Comparison of ENCODE assay signal across 8 mouse cellular contexts in the genomic region with DNA sequence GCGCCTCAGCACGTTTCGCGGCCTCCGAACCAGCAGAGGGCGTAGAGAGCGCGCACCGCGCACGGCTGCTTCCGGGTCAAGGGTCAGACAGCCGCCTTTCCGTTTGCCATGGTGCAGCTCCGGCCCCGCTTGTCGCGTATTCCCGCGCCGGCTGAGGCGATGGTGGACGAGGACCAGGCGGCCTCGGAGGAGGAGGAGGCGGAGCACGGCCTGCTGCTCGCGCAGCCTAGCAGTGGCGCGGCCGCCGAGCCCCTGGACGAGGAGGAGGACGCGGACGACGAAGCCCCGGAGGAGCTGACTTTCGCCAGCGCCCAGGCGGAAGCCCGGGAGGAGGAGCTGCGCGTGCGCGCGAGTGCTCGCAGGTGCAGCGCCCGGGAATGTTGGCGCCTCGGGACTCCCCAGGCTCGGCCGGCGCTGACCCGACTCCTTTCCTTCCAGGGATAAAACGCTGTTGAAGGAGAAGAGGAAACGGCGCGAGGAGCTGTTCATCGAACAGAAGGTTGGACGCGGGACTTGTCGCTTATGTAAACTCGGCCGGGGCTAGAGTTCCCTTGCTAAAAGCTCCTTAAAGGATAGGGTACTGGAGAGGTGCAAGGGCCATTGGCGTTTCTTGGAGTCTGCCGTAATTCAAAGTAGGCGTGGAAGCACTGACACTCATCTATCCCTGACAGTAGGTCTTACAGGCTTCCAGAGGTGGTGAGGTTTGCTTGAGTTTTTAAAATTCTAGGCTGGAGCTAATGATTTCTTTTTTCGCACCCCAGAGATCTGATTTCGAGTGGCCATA. TPM values are rescaled to one million over a fixed set of nuclear protein-coding genes. Genes with fewer than 3 reads are reported as not detected.
DNase-seq lines count a peak whose midpoint lies in the region; ATAC-seq and TF ChIP-seq lines count a peak whose summit lies in the region.

A gene (plus strand): TSS at position 94 of the 784 bp plus-strand sequence.

- intact Hi-C loops in gastrocnemius, adult 2 months (cut with DNase I): loop anchor here (5.0 kb wide), 2 partner anchors 84 to 216 kb away; a partner anchor contains a TSS
- intact Hi-C loops in left cerebral cortex, adult 2 months (cut with DNase I): loop anchor here (1.0 to 5.0 kb wide), 2 partner anchors 91 to 227 kb away; a partner anchor contains a TSS

- H3K4me1 ChIP-seq in hindbrain, postnatal 0 days (ENCODE audit: insufficient read depth, low read length): no peaks in the 10 kb centered on the region

- TF ChIP-seq CTCF in gastrocnemius, adult 2 months (IDR thresholded peaks at IDR 0.05): peak; percentile 69
- TF ChIP-seq CTCF in hindbrain, postnatal 0 days (IDR thresholded peaks at IDR 0.05; ENCODE audit: low read depth): peak; percentile 88
- TF ChIP-seq CTCF in left cerebral cortex, adult 2 months (IDR thresholded peaks at IDR 0.05): peak; percentile 61

- peak within 1 kb of the TSS; percentile 90 for H3K9ac ChIP-seq in hindbrain, postnatal 0 days (replicated peaks; ENCODE audit: low read length)

- H3K27me3 ChIP-seq in hindbrain, postnatal 0 days (ENCODE audit: insufficient read depth, low read length): no peaks in the 10 kb centered on the region

- peak within 1 kb of the TSS; percentile 99 for H3K27ac ChIP-seq in gastrocnemius, adult 2 months
- peak within 1 kb of the TSS; percentile 96 for H3K27ac ChIP-seq in hindbrain, postnatal 0 days
- peak within 1 kb of the TSS; percentile 99 for H3K27ac ChIP-seq in left cerebral cortex, adult 2 months

- H3K4me3 ChIP-seq in gastrocnemius, adult 2 months: peak within 1 kb of the TSS; percentile 98
- H3K4me3 ChIP-seq in hindbrain, postnatal 0 days (ENCODE audit: low read length): peak within 1 kb of the TSS; percentile 84
- peak within 1 kb of the TSS; percentile 90 for H3K4me3 ChIP-seq in left cerebral cortex, adult 2 months

- ATAC-seq in hindbrain, postnatal 0 days: peak; percentile 94
- ATAC-seq in megakaryocyte, adult 5-6 weeks (ENCODE audit: poor library complexity, severe bottlenecking): peak; percentile 100

- H3K9me3 ChIP-seq in hindbrain, postnatal 0 days (ENCODE audit: low read length): no peaks in the 10 kb centered on the region

- WGBS in hindbrain, postnatal 0 days: under 1% methylated on average over 64 of the region's 72 CpGs

- peak within 1 kb of the TSS; percentile 71 for H3K4me2 ChIP-seq in hindbrain, postnatal 0 days (ENCODE audit: low read depth, low read length)

- peak; percentile 81 for DNase-seq in WW6 (ENCODE audit: low read depth, low spot score)
- DNase-seq in cerebellum, postnatal 4 days (ENCODE audit: low spot score in 2 of 2): peak; percentile 97
- peak; percentile 98 for DNase-seq in gastrocnemius, adult 2 months
- peak; percentile 98 for DNase-seq in hindbrain, postnatal 0 days (ENCODE audit: low spot score)
- DNase-seq in left cerebral cortex, adult 2 months (ENCODE audit: extremely low spot score in 1 of 2, low spot score in 2 of 2): peak; percentile 94 to 96
- peak; percentile 97 to 98 for DNase-seq in right cerebral cortex, adult 2 months (ENCODE audit: low spot score in 2 of 2)
- peak; percentile 95 for DNase-seq in urinary bladder, postnatal 14 days (ENCODE audit: low spot score)

- peaks cover 15% of the 10 kb centered on the region; the same call in 1 of the 2 replicates for H3K36me3 ChIP-seq in hindbrain, postnatal 0 days (ENCODE audit: insufficient read depth, low read length)

RNA-seq across cellular contexts. Expression of the gene that starts here (rescaled TPM):
- total RNA-seq in gastrocnemius, adult 2 months (2021): 100 to 1,000 TPM; 118 to 138 TPM
- 17.9 and 34.6 TPM in 2 replicates for total RNA-seq in hindbrain, postnatal 0 days (2014; rRNA removed)
- 183 and 197 TPM in 2 replicates for polyA plus RNA-seq in hindbrain, postnatal 0 days (2015; fragmentation: Nextera tagmentation; extraction: Ambion mirVana)
- total RNA-seq in left cerebral cortex, adult 2 months (2021): 10 to 100 TPM; 61.1 to 72.1 TPM
- total RNA-seq in megakaryocyte, adult 5-6 weeks (2015): 103 and 124 TPM in 2 replicates
- total RNA-seq in megakaryocyte, adult 5-6 weeks (2017): 147 and 159 TPM in 2 replicates

Comparison
In these comparisons a context has a peak if more than half of its experiments do, and no peak if none do; other contexts are left out.
1. Peak in every context shown above with its lines: DNase-seq, ATAC-seq, H3K4me3 ChIP-seq and H3K27ac ChIP-seq.